Mouse (Mus musculus) common myeloid progenitor, adult 5-6 weeks (primary cell): ENCODE results near the gene Gpx3. TPM values are rescaled to one million over a fixed set of nuclear protein-coding genes. Genes with fewer than 3 reads are reported as not detected.
"Not testable (repeated sequence)": the region's sequence is repeated elsewhere in the genome, so short reads cannot be mapped to it uniquely, and the experiment has no call there.

ENCODE experiments used
- ATAC-seq: replicated peaks from 2 replicates; pipeline ENCODE4 v1.8.0; 2016; ENCODE audit warnings: low read depth, mild to moderate bottlenecking, moderate TSS enrichment, inconsistent platforms; ENCODE audit not compliant: poor library complexity, severe bottlenecking
- total RNA-seq: library from RNA; stranded (forward); fragments of 200-1000, 187-1606 nt; gene quantifications from 2 replicates; pipeline ENCODE4 v1.2.3, GENCODE M21; 2017

Gene Gpx3
- total RNA-seq, result 0.23 and 0.29 TPM in 2 replicates

- ATAC-seq, result peak; percentile 82
Measured at GRCm38 (mm10) chr11:54902333-54903323, at the start of gene Gpx3. Gene Gpx3, plus strand, starts transcription at chr11:54902453.

- not testable (repeated sequence) for ATAC-seq
Measured at GRCm38 (mm10) chr11:54858880-54859279, 43.4 kb upstream of the Gpx3 start.

GRCm38 (mm10) chr11:54859322-54860165, 42.7 kb upstream of the Gpx3 start:
- ATAC-seq, result no peak

GRCm38 (mm10) chr11:54860256-54861038, 41.8 kb upstream of the Gpx3 start, which contains the start of gene Lyrm7:
Gene Lyrm7, minus strand, starts transcription at chr11:54860916.
- peak; percentile 96 for ATAC-seq

- ATAC-seq, result no peak
Measured at GRCm38 (mm10) chr11:54861471-54862420, 40.5 kb upstream of the Gpx3 start.

GRCm38 (mm10) chr11:54862621-54863520, 39.4 kb upstream of the Gpx3 start:
- 0 out of 2 replicates have a peak, but pooled peaks have one; percentile 15 for ATAC-seq

GRCm38 (mm10) chr11:54865330-54866085, 36.7 kb upstream of the Gpx3 start:
- ATAC-seq, result no peak

- ATAC-seq, result peak; percentile 60
Measured at GRCm38 (mm10) chr11:54866119-54867048, 35.9 kb upstream of the Gpx3 start, which contains the start of gene Hint1. Gene Hint1, plus strand, starts transcription at chr11:54866383.

GRCm38 (mm10) chr11:54867049-54867385, 35.2 kb upstream of the Gpx3 start:
- no peak for ATAC-seq

- ATAC-seq, result no peak
Measured at GRCm38 (mm10) chr11:54867903-54868434, 34.3 kb upstream of the Gpx3 start.

GRCm38 (mm10) chr11:54868445-54868844, 33.8 kb upstream of the Gpx3 start:
- ATAC-seq, result no peak

GRCm38 (mm10) chr11:54869318-54869717, 32.9 kb upstream of the Gpx3 start:
- no peak for ATAC-seq

- ATAC-seq, result no peak
Measured at GRCm38 (mm10) chr11:54871831-54872537, 30.3 kb upstream of the Gpx3 start.

- ATAC-seq, result no peak
Measured at GRCm38 (mm10) chr11:54876031-54876430, 26.2 kb upstream of the Gpx3 start.

GRCm38 (mm10) chr11:54878893-54879292, 23.4 kb upstream of the Gpx3 start:
- ATAC-seq, result no peak
